Mouse (Mus musculus) ES-Bruce4 (cell line): ENCODE results near the gene Rnft1.

Source experiments
- CTCF ChIP-seq: IDR thresholded peaks from one replicate; pipeline ENCODE4 v1.8.1; 2011; ENCODE audit warnings: low read depth, low read length
- EP300 ChIP-seq: IDR thresholded peaks from 2 replicates; pipeline ENCODE4 v1.6.1; 2011; ENCODE audit warnings: low read depth, low read length; ENCODE audit not compliant: insufficient read depth
- POLR2A ChIP-seq: IDR thresholded peaks from one replicate; pipeline ENCODE4 v1.8.1; 2011; ENCODE audit warnings: low read length; ENCODE audit not compliant: insufficient read depth

DNA sequence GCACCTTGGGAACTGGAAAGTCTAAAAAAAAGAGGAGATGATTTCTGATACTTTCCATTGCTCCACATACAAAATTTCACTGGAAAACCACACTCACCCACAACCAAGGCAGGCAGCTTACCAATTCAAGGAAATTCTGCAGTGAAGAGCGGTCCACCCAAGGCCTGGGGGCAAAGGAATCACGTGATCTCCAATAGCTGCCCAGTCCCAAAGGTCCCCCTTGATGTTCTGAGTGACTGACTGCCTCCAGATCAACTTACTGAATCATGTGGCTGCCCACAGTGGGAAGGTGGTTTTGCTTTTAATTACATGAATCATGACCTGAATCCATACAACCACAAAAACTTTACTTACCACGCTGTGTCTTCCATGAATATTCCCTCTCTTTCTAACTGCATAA, 32.8 kb downstream of the Rnft1 start:
- no peak for TF ChIP-seq CTCF
- no peak for TF ChIP-seq POLR2A
- TF ChIP-seq EP300: no peak
